ENCODE assay signal across 8 mouse cellular contexts in the genomic region with DNA sequence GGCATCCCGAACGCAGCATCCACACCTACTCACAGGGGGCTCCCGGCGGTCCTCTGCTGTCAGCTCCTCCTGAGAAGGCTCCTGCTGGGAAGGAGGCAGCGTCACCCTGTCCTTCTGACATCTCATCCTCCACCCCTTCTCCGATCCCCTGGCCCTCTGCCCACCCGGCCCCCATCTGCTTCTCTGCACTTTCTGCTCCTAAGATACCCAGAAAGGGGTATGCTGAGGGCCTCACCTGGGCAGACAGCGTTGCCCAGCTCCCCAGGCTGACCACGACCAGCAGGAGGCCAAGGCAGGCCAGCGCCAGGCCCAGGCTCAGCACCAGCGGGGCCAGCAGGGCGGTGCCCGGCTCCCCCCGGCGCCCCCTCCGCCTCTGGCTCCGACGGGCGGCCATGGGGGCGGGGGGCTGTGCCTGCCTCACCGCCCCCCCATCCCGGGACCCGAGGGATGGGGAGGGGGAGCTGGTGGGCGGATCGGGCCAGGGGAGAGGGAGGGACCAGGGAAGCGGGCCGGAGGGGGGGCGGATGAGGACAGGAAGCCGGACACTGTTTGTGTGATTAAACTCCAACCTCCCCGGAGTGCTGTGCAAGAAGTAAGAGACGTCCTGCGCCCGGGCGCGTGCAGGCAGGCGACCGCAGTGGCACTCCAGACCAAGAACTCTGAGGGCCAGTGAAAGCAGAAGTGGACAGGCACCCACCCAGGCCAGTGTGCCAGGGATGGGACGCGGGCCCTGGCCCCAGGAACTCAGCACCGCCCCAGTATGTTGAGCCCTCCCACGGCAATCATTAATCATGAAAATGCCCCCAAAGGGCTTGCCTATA. TPM values are rescaled to one million over a fixed set of nuclear protein-coding genes. Genes with fewer than 3 reads are reported as not detected.
DNase-seq lines count a peak whose midpoint lies in the region; ATAC-seq and TF ChIP-seq lines count a peak whose summit lies in the region.

A gene (minus strand): TSS at position 489 of the 821 bp plus-strand sequence.
A gene (minus strand): TSS at position 738 of the 821 bp plus-strand sequence.

- peak within 1 kb of the TSS; percentile 55 for H3K4me3 ChIP-seq in cerebellum, adult 2 months (replicated peaks; ENCODE audit: insufficient read depth, low read depth, low read length)
- H3K4me3 ChIP-seq in hindbrain, embryonic 10.5 days: peak within 1 kb of the TSS; percentile 59
- H3K4me3 ChIP-seq in limb, embryonic 12.5 days (replicated peaks): peak within 1 kb of the TSS; percentile 59

- peak within 1 kb of the TSS; percentile 80 for H3K27ac ChIP-seq in cerebellum, adult 2 months (ENCODE audit: insufficient read depth, low read length)
- peak within 1 kb of the TSS; percentile 89 for H3K27ac ChIP-seq in hindbrain, embryonic 10.5 days
- peak within 1 kb of the TSS; percentile 86 for H3K27ac ChIP-seq in limb, embryonic 12.5 days

- DNase-seq in frontal cortex, postnatal 14 days (ENCODE audit: low spot score in 2 of 2): no peak
- peak; percentile 65 to 75 for DNase-seq in cerebellum, adult 2 months
- peak; percentile 21 to 32 for DNase-seq in frontal cortex, postnatal 25 days (ENCODE audit: low spot score in 2 of 2)
- peak; percentile 60 for DNase-seq in hindbrain, embryonic 10.5 days (ENCODE audit: low spot score)
- DNase-seq in mesoderm, embryonic 11.5 days (ENCODE audit: low read depth, low spot score): peak; percentile 48
- DNase-seq in right cerebral cortex, postnatal 25 days: peak; percentile 53

- ATAC-seq in frontal cortex, adult (ENCODE audit: low TSS enrichment): peak; percentile 70; the same call in 1 of the 2 replicates
- ATAC-seq in limb, embryonic 12.5 days (ENCODE audit: insufficient number of reproducible peaks, insufficient read depth, low FRiP score, low TSS enrichment, low read depth): 0 out of 2 replicates have a peak, but pooled peaks have one; percentile 61

- peak within 1 kb of the TSS; percentile 82 for H3K9ac ChIP-seq in limb, embryonic 12.5 days (replicated peaks)

- TF ChIP-seq CTCF in cerebellum, adult 2 months (IDR thresholded peaks at IDR 0.05; ENCODE audit: borderline replicate concordance, insufficient read depth, low read depth, low read length): no peak

- H3K9me3 ChIP-seq in hindbrain, embryonic 10.5 days: no peaks in the 10 kb centered on the region
- no peaks in the 10 kb centered on the region for H3K9me3 ChIP-seq in limb, embryonic 12.5 days

- TF ChIP-seq POLR2A in cerebellum, adult 2 months (IDR thresholded peaks at IDR 0.05; ENCODE audit: borderline replicate concordance, insufficient read depth, low read length): 0 out of 2 replicates have a peak, but pooled peaks have one; percentile 13

- peaks cover 5% of the 10 kb centered on the region; the same call in 1 of the 2 replicates for H3K4me1 ChIP-seq in cerebellum, adult 2 months (ENCODE audit: control insufficient read depth, insufficient read depth, low read length)
- H3K4me1 ChIP-seq in hindbrain, embryonic 10.5 days (replicated peaks): peaks cover 18% of the 10 kb centered on the region
- peaks cover 12% of the 10 kb centered on the region for H3K4me1 ChIP-seq in limb, embryonic 12.5 days (replicated peaks)

- H3K36me3 ChIP-seq in hindbrain, embryonic 10.5 days: no peaks in the 10 kb centered on the region
- no peaks in the 10 kb centered on the region for H3K36me3 ChIP-seq in limb, embryonic 12.5 days

- 1% methylated on average over 38 of the region's 41 CpGs for WGBS in cerebellum, adult 2 months
- 1% methylated on average over 40 of the region's 41 CpGs for WGBS in hindbrain, embryonic 10.5 days
- WGBS in limb, embryonic 12.5 days: 2% methylated on average over 37 of the region's 41 CpGs

- H3K27me3 ChIP-seq in cerebellum, adult 2 months (ENCODE audit: control insufficient read depth, insufficient read depth, low read length): no peaks in the 10 kb centered on the region
- 0 out of 2 replicates have a peak, but pooled peaks cover 9% of the 10 kb centered on the region for H3K27me3 ChIP-seq in hindbrain, embryonic 10.5 days (ENCODE audit: insufficient read depth, poor library complexity, severe bottlenecking)
- H3K27me3 ChIP-seq in limb, embryonic 12.5 days: no peaks in the 10 kb centered on the region

- peak within 1 kb of the TSS; percentile 92 for H3K4me2 ChIP-seq in limb, embryonic 12.5 days

RNA-seq across cellular contexts. Expression of the first gene that starts in this region (rescaled TPM):
- polyA plus RNA-seq in cerebellum, adult 2 months (2012; rRNA removed): 31.2 and 35.3 TPM in 2 replicates
- 2.2 and 2.3 TPM in 2 replicates for polyA plus RNA-seq in hindbrain, embryonic 10.5 days (2016; fragmentation: Nextera tagmentation; extraction: Ambion mirVana)
- 2.2 and 3.7 TPM in 2 replicates for polyA plus RNA-seq in limb, embryonic 12.5 days (2016; fragmentation: Nextera tagmentation; extraction: Ambion mirVana)

RNA-seq across cellular contexts. Expression of the second gene that starts in this region (rescaled TPM):
- 3.3 and 4.2 TPM in 2 replicates for polyA plus RNA-seq in cerebellum, adult 2 months (2012; rRNA removed)
- 0.82 and 0.85 TPM in 2 replicates for polyA plus RNA-seq in hindbrain, embryonic 10.5 days (2016; fragmentation: Nextera tagmentation; extraction: Ambion mirVana)
- 1.7 TPM in 2 replicates for polyA plus RNA-seq in limb, embryonic 12.5 days (2016; fragmentation: Nextera tagmentation; extraction: Ambion mirVana)

Comparison
In these comparisons a context has a peak if more than half of its experiments do, and no peak if none do; other contexts are left out.
1. DNase-seq: peak in cerebellum, adult 2 months (2 of 2), frontal cortex, postnatal 25 days (2 of 2), hindbrain, embryonic 10.5 days (single experiment), mesoderm, embryonic 11.5 days (single experiment) and right cerebral cortex, postnatal 25 days (single experiment); none in frontal cortex, postnatal 14 days (0 of 2).
2. Peak in every context shown above with its lines, with median percentiles within 50 percentile points of each other: H3K27ac ChIP-seq and H3K4me3 ChIP-seq.